Mouse (Mus musculus) left cerebral cortex, adult 9 months (tissue): Measurements from ENCODE around the gene Gm9573.

Experiments used
- DNase-seq, 2 experiments: peaks; one replicate each; pipeline ENCODE4 v3.0.0; 2022; ENCODE audit warnings: low spot score in 2 of 2

Gene Gm9573

GRCm38 (mm10) chr17:35594456-35594855 lies 32.0 kb downstream of the Gm9573 start:
- DNase-seq: no peak

DNA sequence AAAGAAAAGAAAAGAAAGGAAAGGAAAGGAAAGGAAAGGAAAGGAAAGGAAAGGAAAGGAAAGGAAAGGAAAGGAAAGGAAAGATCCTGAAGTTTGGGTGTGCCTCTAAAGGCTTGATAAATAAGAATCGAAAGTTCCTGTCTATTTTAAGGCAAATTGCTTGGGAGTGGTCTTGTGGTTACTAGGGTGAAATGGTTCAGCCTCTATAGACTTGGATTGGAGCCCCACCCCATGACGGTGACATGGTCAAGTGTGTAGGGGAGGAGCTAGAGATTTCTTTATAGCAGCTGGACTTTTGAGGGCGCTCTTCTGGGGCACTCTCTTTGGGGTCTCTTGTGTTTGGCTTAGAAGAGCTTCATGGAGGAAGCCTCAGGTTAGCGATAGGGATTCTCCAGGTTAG lies 32.7 kb downstream of the Gm9573 start:
- DNase-seq: no peak

DNA sequence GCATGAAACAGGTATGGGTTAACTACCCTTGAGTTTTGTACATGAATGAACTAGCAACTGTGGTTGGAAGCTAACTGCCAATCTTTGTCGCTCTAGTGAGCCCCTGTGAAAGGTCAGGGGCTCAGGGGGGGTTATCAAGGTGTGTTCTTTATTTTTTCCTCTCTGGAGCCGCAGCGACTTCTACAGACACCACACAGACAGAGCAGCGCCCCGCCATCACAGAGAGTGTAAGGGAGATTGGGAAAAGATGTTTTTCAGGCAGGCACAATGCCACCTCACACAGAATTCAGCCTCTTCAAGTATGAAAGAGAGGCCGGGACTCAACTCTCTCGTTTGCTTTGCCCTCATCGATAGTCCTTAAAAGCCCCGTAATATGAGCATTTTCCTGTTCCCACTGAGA lies 34.3 kb downstream of the Gm9573 start:
- DNase-seq: no peak

- DNase-seq: peak in 1 of 2 experiments; percentile 15
Measured at GRCm38 (mm10) chr17:35591731-35592130, 34.7 kb downstream of the Gm9573 start.

DNA sequence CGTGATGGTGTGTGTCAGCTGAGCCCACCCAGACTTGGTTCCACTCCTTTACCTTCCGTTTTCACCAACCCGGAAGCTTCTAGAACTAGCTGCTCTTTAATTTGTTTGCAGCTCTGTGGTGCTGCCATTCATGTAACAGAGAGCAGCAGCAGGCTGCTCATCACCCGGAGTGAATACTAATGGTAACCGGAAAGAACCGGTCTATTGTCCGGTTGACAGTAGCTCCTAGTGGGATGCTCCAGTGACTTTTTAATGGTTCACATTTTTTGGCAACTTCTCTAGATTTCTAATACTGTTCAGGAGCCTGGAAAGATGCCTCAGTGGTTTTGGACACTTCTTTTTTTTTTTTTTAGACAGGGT lies 35.2 kb downstream of the Gm9573 start:
- DNase-seq: no peak

DNA sequence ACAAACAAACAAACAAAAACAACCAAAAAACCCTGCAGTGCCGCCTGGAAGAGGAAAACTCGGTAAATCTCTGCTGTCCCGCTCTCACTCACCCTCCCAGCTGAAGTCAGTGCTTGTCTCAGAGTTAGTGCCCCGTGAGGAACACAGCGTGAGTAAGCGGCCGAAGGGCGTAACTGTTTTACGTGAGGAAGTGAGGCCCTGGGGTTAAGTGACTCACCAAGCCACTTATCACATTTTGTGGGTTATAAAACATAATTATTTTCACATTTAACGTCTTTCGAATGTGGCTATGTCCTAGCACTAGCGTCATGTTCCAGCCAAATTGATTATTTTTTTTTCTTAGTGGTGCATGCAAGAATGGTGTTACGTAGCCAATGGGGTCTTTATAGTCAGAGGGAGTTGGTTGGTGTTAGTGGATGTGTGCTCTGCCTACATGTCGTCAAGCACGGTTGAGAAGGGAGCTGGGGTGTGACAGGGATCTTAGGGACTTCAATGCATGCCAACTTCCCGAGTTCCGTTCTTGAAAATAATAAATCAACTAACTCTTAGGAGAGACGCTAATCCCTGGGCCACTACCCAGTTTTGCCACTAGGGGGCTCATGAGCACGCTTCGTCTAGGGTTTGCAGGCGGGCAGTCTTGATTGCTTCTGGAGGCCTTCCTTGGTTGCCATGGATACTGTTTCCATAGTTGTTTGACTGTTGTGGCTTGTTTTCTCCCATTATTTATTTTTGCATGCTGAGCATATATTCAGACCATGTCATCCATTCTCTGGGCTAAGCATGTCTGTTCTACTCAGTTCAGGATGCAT lies 35.8 kb downstream of the Gm9573 start:
- peak in 1 of 2 experiments; percentile 85 for DNase-seq

GRCm38 (mm10) chr17:35588387-35588786 lies 38.0 kb downstream of the Gm9573 start:
- DNase-seq: no peak

GRCm38 (mm10) chr17:35587291-35587690 lies 39.1 kb downstream of the Gm9573 start:
- no peak for DNase-seq

- DNase-seq: peak in 1 of 2 experiments; percentile 89
Measured at GRCm38 (mm10) chr17:35584330-35584937, 42.0 kb downstream of the Gm9573 start.

DNA sequence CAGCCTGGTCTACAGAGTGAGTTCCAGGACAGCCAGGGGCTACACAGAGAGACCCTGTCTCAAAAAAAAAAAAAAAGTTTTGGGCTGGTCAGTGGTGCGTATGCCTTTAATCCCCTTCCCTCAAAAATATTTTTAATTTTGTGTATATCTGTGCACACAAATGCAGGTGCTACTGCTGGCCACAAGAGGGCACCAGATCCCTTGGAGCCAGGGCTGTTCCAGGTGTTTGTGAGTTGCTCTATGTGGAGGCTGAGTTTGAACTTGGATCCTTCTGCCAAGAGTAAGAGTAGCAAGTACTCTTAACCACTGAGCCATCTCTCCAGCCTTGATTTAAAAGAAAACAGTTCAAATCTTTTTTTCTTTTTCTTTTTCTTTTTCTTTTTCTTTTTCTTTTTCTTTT lies 43.5 kb downstream of the Gm9573 start:
- no peak for DNase-seq

DNA sequence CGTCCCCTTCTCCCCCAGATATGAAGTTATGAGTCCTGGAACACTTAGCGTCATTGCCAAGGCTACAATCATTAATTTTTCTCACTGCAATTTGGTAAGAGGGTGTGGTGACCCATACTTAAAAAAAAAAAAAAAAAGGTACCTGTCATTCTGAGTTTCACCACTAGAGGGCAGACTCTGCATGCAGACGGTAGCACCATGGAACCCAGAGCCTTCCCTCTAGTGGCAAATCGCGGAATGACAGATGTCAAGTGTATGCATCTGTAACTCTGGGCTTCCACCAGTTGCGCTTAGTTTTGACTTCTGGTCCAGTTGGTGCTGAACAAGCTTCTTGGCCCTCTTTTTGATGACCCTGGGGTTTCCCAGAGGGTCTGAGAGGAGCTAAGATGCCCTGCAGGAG lies 48.2 kb downstream of the Gm9573 start:
- DNase-seq: peak in 1 of 2 experiments; percentile 80

DNA sequence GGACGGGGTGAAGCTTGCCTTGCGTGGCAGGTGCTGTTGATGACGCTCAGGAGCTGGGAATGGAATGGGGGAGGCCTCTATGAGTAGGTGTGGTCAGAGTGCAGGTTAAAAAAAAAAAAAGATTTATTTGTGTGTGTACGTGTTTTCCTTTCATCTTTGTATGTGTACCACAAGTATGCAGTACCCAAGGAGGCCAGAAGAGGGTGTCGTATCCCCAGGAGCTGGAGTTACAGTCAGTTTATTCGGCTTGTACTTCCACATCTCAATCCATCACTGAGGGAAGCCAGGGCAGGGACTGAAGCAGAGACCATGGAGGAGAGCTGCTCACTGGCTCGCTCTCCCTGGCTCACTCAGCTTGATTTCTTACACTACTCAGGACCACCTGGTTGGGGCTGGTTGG lies 55.0 kb downstream of the Gm9573 start:
- no peak for DNase-seq

DNA sequence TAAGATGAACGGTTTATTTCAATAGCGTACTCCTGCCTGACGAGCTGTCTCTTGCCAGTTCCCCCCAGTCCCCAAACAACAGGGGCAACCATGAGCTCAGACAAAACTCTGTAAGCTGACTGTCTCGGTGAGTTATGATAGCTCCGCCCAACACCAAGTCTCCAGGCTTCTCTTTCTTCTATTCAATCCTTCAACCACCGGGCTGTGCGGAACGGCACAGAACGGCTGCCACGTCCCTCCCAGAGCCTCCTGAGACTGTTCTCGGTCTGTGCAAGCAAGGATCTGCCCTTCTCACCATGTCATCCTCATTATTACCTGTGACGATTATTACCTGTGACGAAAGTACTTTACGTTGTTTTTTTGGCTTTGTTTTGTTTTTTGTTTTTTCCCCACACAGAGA lies 55.6 kb downstream of the Gm9573 start:
- DNase-seq: no peak

- DNase-seq: no peak
Measured at GRCm38 (mm10) chr17:35569091-35569944, 57.1 kb downstream of the Gm9573 start.
